Mouse (Mus musculus): Measurements from ENCODE around the gene Olfr223.

DNA sequence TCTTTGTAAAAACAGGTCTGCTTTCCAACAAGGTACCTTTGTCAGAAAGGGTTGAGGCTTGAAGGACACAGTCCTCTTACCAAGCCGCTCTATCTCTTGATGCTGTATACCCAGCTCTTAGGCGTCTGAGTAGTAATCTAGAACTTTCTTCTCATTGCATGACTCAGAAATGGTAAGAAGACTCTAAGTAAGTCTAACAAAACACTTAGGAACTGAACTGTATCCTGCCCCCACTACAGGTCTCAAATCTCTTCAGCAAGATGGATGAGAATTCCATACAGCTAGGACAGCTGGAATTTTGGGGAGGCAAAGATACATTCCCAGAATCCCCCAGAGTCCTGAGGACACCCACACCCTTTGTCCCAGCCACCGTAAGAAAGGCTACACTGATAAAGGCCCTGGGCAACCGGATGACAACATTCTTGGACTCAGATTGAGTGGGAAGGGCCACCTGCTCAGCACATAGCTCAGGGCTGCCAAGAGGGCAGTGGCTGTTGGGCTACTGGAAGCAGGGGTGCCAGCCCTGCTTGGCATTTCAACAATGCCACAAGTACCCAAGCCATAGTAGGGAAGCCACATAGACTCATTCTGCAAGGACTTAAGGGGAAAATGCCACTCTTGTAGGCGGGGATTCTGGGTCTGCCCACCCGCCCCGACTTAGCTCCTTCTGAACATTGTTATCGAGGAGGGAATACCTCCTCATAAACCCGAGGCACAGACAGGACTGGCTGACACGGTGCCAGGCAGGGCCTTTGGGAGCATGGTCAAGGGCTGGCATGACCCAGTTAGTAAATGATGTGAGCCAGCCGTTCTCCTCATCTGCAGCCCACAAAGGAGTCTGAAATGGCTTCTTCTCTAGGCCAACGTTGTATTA is 43.0 kb upstream of the Olfr223 start:
- no peak for TF ChIP-seq CTCF (IDR thresholded peaks at IDR 0.05; ENCODE audit: extremely low read depth, insufficient read depth, low read length)
- TF ChIP-seq POLR2A (IDR thresholded peaks at IDR 0.05; ENCODE audit: extremely low read depth, insufficient read depth, low read length): no peak

Data from cortical plate, adult 2 months (tissue).